Mouse (Mus musculus) small intestine, adult 2 months (tissue): ENCODE data around the gene Nqo2. TPM values are rescaled to one million over a fixed set of nuclear protein-coding genes. Genes with fewer than 3 reads are reported as not detected.

ENCODE experiments used
- H3K27ac ChIP-seq: fragments of 200-500 bp; 2 replicates; pipeline ENCODE4 v1.5.1; 2012; ENCODE audit warnings: low read depth, low read length, control low read depth, inconsistent platforms; ENCODE audit not compliant: insufficient read depth
- H3K27me3 ChIP-seq: fragments of 200-500 bp; 2 replicates; pipeline ENCODE4 v1.6.1; 2012; ENCODE audit warnings: mild to moderate bottlenecking, moderate library complexity, low read length, inconsistent platforms; ENCODE audit not compliant: control insufficient read depth, insufficient read depth
- H3K36me3 ChIP-seq: fragments of 200-500 bp; 2 replicates; pipeline ENCODE4 v1.6.1; 2012; ENCODE audit warnings: mild to moderate bottlenecking, low read length, control low read depth, inconsistent platforms; ENCODE audit not compliant: control insufficient read depth, insufficient read depth
- H3K4me1 ChIP-seq: fragments of 200-500 bp; 2 replicates; pipeline ENCODE4 v1.6.1; 2012; ENCODE audit warnings: low read length, inconsistent platforms, mixed read lengths; ENCODE audit not compliant: control insufficient read depth, insufficient read depth, insufficient read length
- H3K4me3 ChIP-seq: fragments of 200-500 bp; 2 replicates; pipeline ENCODE4 v1.5.1; 2012; ENCODE audit warnings: low read depth, mild to moderate bottlenecking, control low read depth, inconsistent platforms, low read length, moderate library complexity
- CTCF ChIP-seq: fragments of 200-500 bp; IDR thresholded peaks from 2 replicates; pipeline ENCODE4 v1.5.1; 2012; ENCODE audit warnings: low read depth, mild to moderate bottlenecking, control low read depth, inconsistent platforms, low read length, moderate library complexity, mixed read lengths; ENCODE audit not compliant: insufficient replicate concordance, insufficient read length; ENCODE audit errors: extremely low read depth
- POLR2A ChIP-seq: fragments of 200-500 bp; IDR thresholded peaks from 2 replicates; pipeline ENCODE4 v1.6.1; 2012; ENCODE audit warnings: low read depth, mild to moderate bottlenecking, control low read depth, inconsistent platforms, low read length, moderate library complexity
- WGBS: fragments of 180-500 bp; shearing (Covaris S2); methylation state at CpG from one replicate; pipeline ENCODE4 v1.1.7; 2018; 5-methylcytosine and 5-hydroxymethylcytosine counted together
- polyA plus RNA-seq: library from polyadenylated mRNA; depleted of rRNA; stranded (reverse); fragments of >200 nt; gene quantifications from 2 replicates; pipeline ENCODE4 v1.2.3, GENCODE M21; 2012

The Nqo2 gene
- polyA plus RNA-seq, 1 experiment: 3.3 TPM

DNA sequence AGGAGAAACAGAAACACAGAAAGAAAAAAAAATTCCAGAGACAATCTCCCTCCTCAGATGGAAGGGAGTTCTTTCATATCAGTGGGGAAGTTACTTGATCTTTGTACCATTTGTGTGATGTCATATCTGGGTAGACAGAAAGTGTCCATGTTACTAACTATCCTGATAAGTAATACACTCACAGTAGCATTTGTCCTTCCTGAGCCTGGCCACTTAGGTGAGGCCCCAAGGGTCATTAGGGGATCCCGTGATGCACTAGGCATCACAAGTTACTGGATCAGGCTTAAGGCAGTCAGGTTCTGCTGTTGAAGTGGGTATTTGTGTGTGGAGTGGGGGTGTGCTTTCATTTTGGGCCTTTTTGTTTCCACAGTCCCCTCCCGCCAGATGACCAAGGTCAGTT lies 11.5 kb upstream of the Nqo2 start:
- no peaks in the 10 kb centered on the region for H3K27me3 ChIP-seq
- no peaks in the 10 kb centered on the region for H3K36me3 ChIP-seq
- no peak for TF ChIP-seq POLR2A
- TF ChIP-seq CTCF: no peak
- 81% methylated on average over 2 of the region's 2 CpGs for WGBS
- no peak overlapping the region for H3K4me3 ChIP-seq
- no peak overlapping the region for H3K27ac ChIP-seq
- H3K4me1 ChIP-seq: peaks cover 9% of the 10 kb centered on the region

- Histone ChIP-seq H3K36me3 (no peaks in the 10 kb centered on the region), H3K27me3 (no peaks in the 10 kb centered on the region), H3K27ac (no peak overlapping the region), H3K4me1 (peaks cover 6% of the 10 kb centered on the region), H3K4me3 (no peak overlapping the region)
- TF ChIP-seq POLR2A (no peak), CTCF (no peak)
- 46% methylated on average over 6 of the region's 6 CpGs for WGBS
Observed at GRCm38 (mm10) chr13:33956571-33957421, 7.7 kb upstream of the Nqo2 start.

DNA sequence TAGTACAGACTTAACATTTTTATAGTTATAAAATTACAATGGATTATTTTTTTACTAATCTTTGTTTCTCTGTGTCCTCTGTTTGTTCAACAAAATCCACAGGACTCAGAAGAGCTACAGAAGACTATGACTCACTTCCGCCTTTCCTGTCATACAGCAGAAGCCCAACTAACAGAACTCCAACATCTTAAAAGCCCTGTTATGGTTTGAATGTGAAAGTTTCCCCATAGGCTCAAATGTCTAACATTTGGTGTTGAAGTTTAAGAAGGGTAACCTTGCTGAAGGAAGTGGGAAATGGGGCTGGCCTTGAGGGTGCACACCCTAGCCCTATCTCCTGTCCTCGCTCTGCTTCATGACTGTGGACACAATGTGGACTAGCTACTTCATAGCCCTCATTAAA lies 4.7 kb upstream of the Nqo2 start:
- TF ChIP-seq CTCF: no peak
- no peak for TF ChIP-seq POLR2A
- Histone ChIP-seq H3K27me3 (no peaks in the 10 kb centered on the region), H3K36me3 (no peaks in the 10 kb centered on the region), H3K4me3 (no peak overlapping the region), H3K4me1 (no peaks in the 10 kb centered on the region), H3K27ac (no peak overlapping the region)
- 89% methylated on average over 2 of the region's 2 CpGs for WGBS

- TF ChIP-seq CTCF (no peak), POLR2A (no peak)
- 2% methylated on average over 14 of the region's 14 CpGs for WGBS
Observed at GRCm38 (mm10) chr13:33965056-33966024, 853 bp downstream of the Nqo2 start.

DNA sequence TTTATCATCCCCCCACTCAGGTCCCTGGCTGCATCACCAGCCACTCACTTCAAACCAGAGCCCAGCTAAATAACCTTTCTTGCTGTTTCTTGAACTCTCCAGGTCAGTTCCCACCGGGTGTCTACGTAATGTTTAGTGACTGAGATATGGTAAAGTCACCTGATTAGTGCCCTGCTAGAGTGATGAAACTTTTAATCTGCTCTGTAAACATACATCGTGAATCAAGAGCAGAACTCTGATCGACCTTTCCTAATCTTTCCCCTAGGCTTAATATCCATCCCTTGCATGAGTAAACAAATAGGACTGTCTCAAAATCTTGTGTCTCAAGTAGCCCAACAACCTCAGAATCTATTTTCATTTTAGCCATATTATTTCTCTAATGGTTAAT lies 1.5 kb downstream of the Nqo2 start:
- 13% methylated on average over 4 of the region's 4 CpGs for WGBS
- 0 out of 2 replicates have a peak, but pooled peaks cover 4% of the 10 kb centered on the region for H3K4me1 ChIP-seq
- TF ChIP-seq CTCF (no peak), POLR2A (no peak)
- no peaks in the 10 kb centered on the region for H3K27me3 ChIP-seq
- H3K36me3 ChIP-seq: peaks cover 2% of the 10 kb centered on the region; the same call in 1 of the 2 replicates
- no peak overlapping the region for H3K4me3 ChIP-seq
- H3K27ac ChIP-seq: peak overlapping the region; percentile 94; the same call in 1 of the 2 replicates

More at GRCm38 (mm10) chr13:33965056-33966024, 853 bp downstream of the Nqo2 start:
- Histone ChIP-seq H3K4me3 (peak overlapping the region; percentile 91), H3K27ac (peak overlapping the region; percentile 94), H3K36me3 (no peaks in the 10 kb centered on the region; the same call in 1 of the 2 replicates), H3K4me1 (0 out of 2 replicates have a peak, but pooled peaks cover 4% of the 10 kb centered on the region), H3K27me3 (no peaks in the 10 kb centered on the region)

- Histone ChIP-seq H3K27me3 (no peaks in the 10 kb centered on the region), H3K36me3 (peaks cover 2% of the 10 kb centered on the region; the same call in 1 of the 2 replicates), H3K4me3 (no peak overlapping the region), H3K4me1 (0 out of 2 replicates have a peak, but pooled peaks cover 4% of the 10 kb centered on the region), H3K27ac (no peak overlapping the region)
- TF ChIP-seq POLR2A (no peak), CTCF (no peak)
Observed at GRCm38 (mm10) chr13:33966574-33966973, 2.1 kb downstream of the Nqo2 start.
